Mouse (Mus musculus) gastrocnemius, postnatal 25 days (tissue): ENCODE results near the gene Tcaf2. TPM values are rescaled to one million over a fixed set of nuclear protein-coding genes. Genes with fewer than 3 reads are reported as not detected.

ENCODE experiments used
- total RNA-seq, 2 experiments: library from RNA; stranded (reverse); gene quantifications; 1 replicate in 1 of 2; 2 replicates in 1 of 2; pipeline ENCODE4 v1.2.3; 2021

Gene Tcaf2
- total RNA-seq, 2 experiments from 2014 or later = 2.4 to 4.3 TPM

Other genes starting within 250 kb of the Tcaf2 start
- gene Tas2r143, start 245.0 kb downstream of the Tcaf2 start, total RNA-seq = not detected
- not detected for gene Tas2r135, start 239.8 kb downstream of the Tcaf2 start, total RNA-seq
- gene Tas2r126, start 210.7 kb downstream of the Tcaf2 start, total RNA-seq = not detected
- gene Olfr458, start 180.1 kb downstream of the Tcaf2 start, total RNA-seq = not detected
- not detected for gene Olfr457, start 168.9 kb downstream of the Tcaf2 start, total RNA-seq
- not detected for gene Olfr456, start 158.0 kb downstream of the Tcaf2 start, total RNA-seq
- gene Olfr455, start 97.7 kb downstream of the Tcaf2 start, total RNA-seq = not detected
- not detected for gene Tcaf3, start 47.6 kb downstream of the Tcaf2 start, total RNA-seq
- 10 to 100 TPM in 1 of 2 experiments, 1 to 10 TPM in 1; 9.0 to 12.9 TPM for gene Tcaf1, start 64.8 kb upstream of the Tcaf2 start, total RNA-seq
- not detected for gene Olfr453, start 94.1 kb upstream of the Tcaf2 start, total RNA-seq
- gene Olfr38, start 111.2 kb upstream of the Tcaf2 start, total RNA-seq = not detected
- not detected for gene Olfr452, start 139.8 kb upstream of the Tcaf2 start, total RNA-seq
- gene Olfr450, start 166.7 kb upstream of the Tcaf2 start, total RNA-seq = not detected
- gene Olfr449, start 189.1 kb upstream of the Tcaf2 start, total RNA-seq = not detected
- not detected for gene Olfr448, start 245.2 kb upstream of the Tcaf2 start, total RNA-seq